Mouse (Mus musculus) spleen, adult 2 months (tissue): ENCODE data around the gene Ddost.

Experiments used
- CTCF ChIP-seq: fragments of 200-500 bp; IDR thresholded peaks from 2 replicates; pipeline ENCODE4 v1.5.1; 2011; ENCODE audit warnings: mild to moderate bottlenecking, inconsistent platforms; ENCODE audit not compliant: insufficient read depth, insufficient read length, insufficient replicate concordance; ENCODE audit errors: extremely low read depth
- POLR2A ChIP-seq: fragments of 200-500 bp; IDR thresholded peaks from 2 replicates; pipeline ENCODE4 v1.6.1; 2011; ENCODE audit warnings: low read depth, low read length, inconsistent platforms

- no peak for TF ChIP-seq CTCF
- no peak for TF ChIP-seq POLR2A
These were observed 2.5 kb downstream of the Ddost start for GRCm38 (mm10) chr4:138307025-138307424.
